Mouse (Mus musculus) stomach, embryonic 16.5 days (tissue): ENCODE measurements around the gene Mbnl2. TPM values are rescaled to one million over a fixed set of nuclear protein-coding genes. Genes with fewer than 3 reads are reported as not detected.

Source experiments
- ATAC-seq: fragments of 200-750 bp; cut with Nextera tagmentation; 2 replicates; pipeline ENCODE4 v1.8.0; 2017; ENCODE audit warnings: moderate number of reproducible peaks, moderate TSS enrichment; ENCODE audit not compliant: insufficient read depth, low FRiP score
- H3K27ac ChIP-seq: fragments of 300-500 bp; sonication (generic); 2 replicates; pipeline ENCODE4 v1.5.1; 2014; ENCODE audit warnings: low read length
- H3K27me3 ChIP-seq: fragments of 300-500 bp; sonication (generic); 2 replicates; pipeline ENCODE4 v1.6.1; 2014; ENCODE audit warnings: low read length, control low read depth, mixed read lengths; ENCODE audit not compliant: control insufficient read depth, insufficient read depth
- H3K36me3 ChIP-seq: fragments of 300-500 bp; sonication (generic); 2 replicates; pipeline ENCODE4 v1.6.1; 2014; ENCODE audit warnings: low read length; ENCODE audit not compliant: control insufficient read depth, insufficient read depth
- H3K4me1 ChIP-seq: fragments of 300-500 bp; sonication (generic); 2 replicates; pipeline ENCODE4 v1.6.1; 2014; ENCODE audit warnings: low read length, control low read depth, mixed read lengths; ENCODE audit not compliant: control insufficient read depth, insufficient read depth
- H3K4me2 ChIP-seq: fragments of 300-500 bp; sonication (generic); 2 replicates; pipeline ENCODE4 v1.6.1; 2014; ENCODE audit warnings: low read depth, low read length, mixed read lengths
- H3K4me3 ChIP-seq: fragments of 300-500 bp; sonication (generic); replicated peaks from 2 replicates; pipeline ENCODE4 v1.5.1; 2014; ENCODE audit warnings: mild to moderate bottlenecking, low read length
- H3K9ac ChIP-seq: fragments of 300-500 bp; sonication (generic); 2 replicates; pipeline ENCODE4 v1.6.1; 2014; ENCODE audit warnings: low read length
- H3K9me3 ChIP-seq: fragments of 300-500 bp; sonication (generic); replicated peaks from 2 replicates; pipeline ENCODE4 v1.6.1; 2016; ENCODE audit warnings: low read length, control low read depth; ENCODE audit not compliant: control insufficient read depth
- WGBS: fragments of 180-500 bp; shearing (Covaris S2); extraction: QIAGEN DNeasy Blood & Tissue Kit; methylation state at CpG from one replicate; pipeline ENCODE4 v1.1.7; 2014; 5-methylcytosine and 5-hydroxymethylcytosine counted together
- polyA plus RNA-seq: library from polyadenylated mRNA; unstranded; fragments of >200 nt; fragmentation: Nextera tagmentation; extraction: Ambion mirVana; gene quantifications from 2 replicates; pipeline ENCODE4 v1.2.1, GENCODE M21; 2015

Mbnl2 gene
- polyA plus RNA-seq, 1 experiment from 2014 or later, result 131 TPM

GRCm38 (mm10) chr14:120270633-120271032, 4.8 kb upstream of the Mbnl2 start:
- 68% methylated on average over 4 of the region's 4 CpGs for WGBS
- no peaks in the 10 kb centered on the region for H3K9me3 ChIP-seq
- H3K27ac ChIP-seq, result peak overlapping the region; percentile 78
- no peaks in the 10 kb centered on the region for H3K36me3 ChIP-seq
- H3K9ac ChIP-seq, result no peak overlapping the region
- H3K4me3 ChIP-seq, result no peak overlapping the region
- peaks cover 5% of the 10 kb centered on the region; the same call in 1 of the 2 replicates for H3K4me1 ChIP-seq
- no peak overlapping the region for H3K4me2 ChIP-seq
- H3K27me3 ChIP-seq, result no peaks in the 10 kb centered on the region
- no peak for ATAC-seq

DNA sequence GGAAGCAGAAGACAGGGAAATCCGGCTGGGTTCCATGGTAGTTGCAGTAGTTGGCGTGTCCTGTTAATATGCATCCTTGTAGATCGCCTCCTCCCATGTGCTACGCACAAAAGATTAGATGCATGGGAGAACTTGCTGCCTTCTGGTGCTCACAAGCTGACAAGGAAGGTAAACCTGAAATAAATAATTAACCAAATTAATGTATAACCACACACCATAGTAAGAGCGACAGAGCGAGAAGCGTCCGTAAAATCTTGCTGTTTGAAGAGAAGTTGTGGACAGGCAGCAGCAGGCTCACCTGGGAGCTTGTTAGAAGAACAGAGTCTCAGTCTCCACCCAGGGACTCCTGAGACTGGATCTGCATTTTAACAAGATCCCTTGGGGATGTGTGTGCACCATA, 4.4 kb upstream of the Mbnl2 start:
- Histone ChIP-seq H3K36me3 (no peaks in the 10 kb centered on the region), H3K4me2 (no peak overlapping the region), H3K27me3 (no peaks in the 10 kb centered on the region), H3K9ac (0 out of 2 replicates have a peak overlapping the region, but pooled peaks have one; percentile 36), H3K27ac (peak overlapping the region; percentile 87), H3K9me3 (no peaks in the 10 kb centered on the region), H3K4me1 (peaks cover 5% of the 10 kb centered on the region; the same call in 1 of the 2 replicates), H3K4me3 (no peak overlapping the region)
- 59% methylated on average over 8 of the region's 8 CpGs for WGBS
- peak; percentile 39; the same call in 1 of the 2 replicates for ATAC-seq

- no peaks in the 10 kb centered on the region for H3K9me3 ChIP-seq
- H3K9ac ChIP-seq, result no peak overlapping the region
- no peak overlapping the region for H3K4me3 ChIP-seq
- no peak overlapping the region for H3K4me2 ChIP-seq
- ATAC-seq, result no peak
- peak overlapping the region; percentile 52 for H3K27ac ChIP-seq
- no peaks in the 10 kb centered on the region for H3K27me3 ChIP-seq
- H3K4me1 ChIP-seq, result peaks cover 20% of the 10 kb centered on the region
- 52% methylated on average over 5 of the region's 5 CpGs for WGBS
- H3K36me3 ChIP-seq, result no peaks in the 10 kb centered on the region
These were observed 1.7 kb upstream of the Mbnl2 start for GRCm38 (mm10) chr14:120273766-120274165.

DNA sequence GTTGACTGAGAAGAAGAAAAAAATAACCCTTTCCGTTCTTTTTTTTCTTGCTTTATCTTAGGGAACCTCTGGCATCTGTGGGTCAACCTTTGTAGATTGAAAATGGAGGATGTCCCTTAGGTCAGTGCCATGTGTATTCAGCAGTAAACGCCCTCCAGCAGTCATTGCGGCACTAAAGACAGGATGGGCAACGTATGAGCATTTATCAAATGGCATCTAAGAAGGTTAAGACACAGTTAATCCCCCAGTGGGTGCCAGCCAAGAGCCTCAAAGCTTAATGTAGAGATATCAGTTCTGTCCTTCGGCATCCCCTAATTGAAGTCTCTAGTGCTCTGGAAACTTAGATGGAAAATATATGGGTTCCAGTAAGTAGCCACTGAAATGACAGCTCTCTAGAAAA, 723 bp upstream of the Mbnl2 start:
- Histone ChIP-seq H3K4me3 (peak overlapping the region; percentile 83), H3K4me2 (peak overlapping the region; percentile 99), H3K4me1 (peaks cover 29% of the 10 kb centered on the region), H3K27ac (peak overlapping the region; percentile 93), H3K9me3 (no peaks in the 10 kb centered on the region), H3K36me3 (no peaks in the 10 kb centered on the region), H3K27me3 (no peaks in the 10 kb centered on the region), H3K9ac (peak overlapping the region; percentile 69)
- 43% methylated on average over 5 of the region's 5 CpGs for WGBS
- ATAC-seq, result no peak

DNA sequence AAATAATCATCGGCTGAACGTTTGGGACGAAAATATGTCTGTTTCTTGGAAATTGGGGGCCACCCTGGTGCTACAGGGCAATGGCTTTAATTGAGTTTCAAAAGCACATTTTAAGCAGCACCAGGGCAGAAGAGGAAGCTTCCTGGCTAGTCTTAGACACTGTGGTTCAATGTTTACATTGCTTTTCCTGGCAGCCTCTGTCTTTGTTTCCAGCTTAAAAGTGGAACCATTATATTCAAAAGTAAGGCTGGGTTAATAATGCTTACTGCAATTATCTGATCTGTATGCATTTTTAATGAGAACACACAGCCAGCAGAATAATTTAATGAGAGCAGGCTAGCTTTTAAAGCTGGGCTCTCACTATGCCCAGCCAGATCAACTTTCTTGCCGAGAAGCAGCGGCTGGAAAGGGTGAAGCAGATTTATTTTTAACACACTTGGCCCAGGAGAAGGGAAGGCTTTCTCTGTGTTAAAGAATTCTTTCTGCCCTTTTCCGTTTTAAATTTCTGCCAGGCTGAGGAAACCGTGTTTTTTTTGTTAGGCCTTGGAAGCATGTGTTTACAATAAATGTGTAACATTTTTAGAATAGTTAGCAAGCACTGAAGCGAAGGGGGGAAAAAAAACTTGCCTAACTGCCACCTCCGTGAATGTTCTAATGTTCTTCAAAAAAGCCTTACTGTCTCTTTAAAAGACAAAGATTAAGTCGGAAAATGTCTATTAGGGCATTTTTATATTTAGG, 1.0 kb downstream of the Mbnl2 start:
- no peak for ATAC-seq
- Histone ChIP-seq H3K27ac (peak overlapping the region; percentile 98), H3K4me1 (peaks cover 42% of the 10 kb centered on the region), H3K9me3 (no peaks in the 10 kb centered on the region), H3K9ac (peak overlapping the region; percentile 89), H3K27me3 (no peaks in the 10 kb centered on the region), H3K36me3 (no peaks in the 10 kb centered on the region), H3K4me3 (peak overlapping the region; percentile 83), H3K4me2 (peak overlapping the region; percentile 99)
- 0% methylated on average over 10 of the region's 10 CpGs for whole genome bisulfite sequencing

GRCm38 (mm10) chr14:120277081-120277656, 1.7 kb downstream of the Mbnl2 start:
- peak; percentile 22; the same call in 1 of the 2 replicates for ATAC-seq
- Histone ChIP-seq H3K9me3 (no peaks in the 10 kb centered on the region), H3K27me3 (no peaks in the 10 kb centered on the region), H3K4me2 (peak overlapping the region; percentile 99), H3K27ac (peak overlapping the region; percentile 98), H3K4me1 (peaks cover 42% of the 10 kb centered on the region), H3K9ac (peak overlapping the region; percentile 89), H3K4me3 (peak overlapping the region; percentile 83), H3K36me3 (no peaks in the 10 kb centered on the region)
- WGBS, result 2% methylated on average over 10 of the region's 10 CpGs

DNA sequence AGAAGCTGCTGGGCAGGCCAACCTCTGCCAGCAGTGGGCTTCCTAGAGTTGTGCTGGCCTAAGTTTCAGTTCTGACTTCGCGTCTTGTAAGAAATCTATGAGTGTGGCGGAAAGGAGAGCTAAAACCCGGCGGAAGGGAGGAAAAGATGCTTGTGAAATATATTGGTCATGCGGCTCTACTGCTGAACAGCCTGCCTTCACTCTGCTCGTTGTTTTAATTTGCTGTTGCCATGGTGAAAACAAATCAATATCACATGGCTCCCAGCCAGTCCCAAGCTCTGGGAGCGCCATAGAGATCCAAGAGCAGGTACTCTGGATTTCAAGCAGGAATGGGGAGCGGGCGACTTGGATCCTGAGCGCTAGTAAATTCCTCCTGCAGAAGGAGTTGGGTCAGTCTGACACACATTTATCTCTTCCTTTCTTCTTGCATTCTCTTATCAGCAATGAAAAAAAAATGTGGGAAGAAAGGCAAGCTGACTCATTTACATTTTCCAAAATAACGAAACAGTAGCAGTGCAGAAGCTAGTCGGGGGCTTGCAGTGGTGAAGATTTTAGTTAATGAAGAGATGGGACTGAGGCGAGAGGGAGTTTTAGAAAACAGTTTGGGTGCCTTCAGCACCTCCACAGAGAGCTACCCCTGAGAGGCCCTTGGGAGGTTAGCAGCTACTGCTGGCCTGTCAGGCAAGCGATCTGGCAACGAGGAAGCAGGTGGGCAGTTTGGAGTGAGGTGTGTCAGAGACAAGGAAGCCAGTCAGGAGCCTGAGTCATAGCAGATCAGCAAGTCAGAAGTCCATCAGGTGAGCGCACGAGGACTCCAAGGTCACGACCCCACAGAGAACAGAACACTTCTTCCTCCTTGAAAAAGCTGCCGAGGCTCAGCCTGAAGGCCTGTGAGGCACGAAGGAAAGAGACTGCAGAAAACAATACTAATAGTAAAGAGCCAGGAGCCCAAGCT, 3.1 kb downstream of the Mbnl2 start:
- Histone ChIP-seq H3K4me1 (peaks cover 50% of the 10 kb centered on the region), H3K9ac (peak overlapping the region; percentile 89), H3K4me2 (peak overlapping the region; percentile 99), H3K9me3 (no peaks in the 10 kb centered on the region), H3K36me3 (no peaks in the 10 kb centered on the region), H3K27me3 (no peaks in the 10 kb centered on the region), H3K4me3 (peak overlapping the region; percentile 83), H3K27ac (peak overlapping the region; percentile 98)
- WGBS, result 12% methylated on average over 21 of the region's 21 CpGs
- ATAC-seq, result peak; percentile 54; the same call in 1 of the 2 replicates

DNA sequence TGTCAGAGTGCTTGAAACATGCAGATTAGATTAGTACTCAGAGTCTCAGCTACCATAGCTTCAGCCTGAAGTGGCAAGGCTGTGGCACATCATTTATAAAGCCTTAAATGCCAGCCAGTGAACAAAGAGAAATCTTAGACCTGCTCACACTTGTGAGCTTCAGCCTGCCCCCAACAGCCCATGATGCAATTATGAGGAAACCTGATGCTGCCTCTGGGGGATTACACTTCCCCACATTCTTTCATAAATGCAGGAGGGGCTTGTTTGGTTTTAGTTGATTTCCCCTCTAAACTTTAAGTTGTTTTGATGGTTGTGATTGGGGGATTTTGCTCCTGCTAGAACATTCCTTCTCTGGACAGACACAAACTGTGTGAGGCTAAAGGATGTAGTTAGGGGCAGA, 4.7 kb downstream of the Mbnl2 start:
- Histone ChIP-seq H3K4me2 (0 out of 2 replicates have a peak overlapping the region, but pooled peaks have one; percentile 99), H3K4me3 (no peak overlapping the region), H3K9ac (no peak overlapping the region), H3K4me1 (peaks cover 60% of the 10 kb centered on the region), H3K36me3 (no peaks in the 10 kb centered on the region), H3K9me3 (no peaks in the 10 kb centered on the region), H3K27me3 (no peaks in the 10 kb centered on the region), H3K27ac (peak overlapping the region; percentile 4; the same call in 1 of the 2 replicates)
- ATAC-seq, result no peak
